Mouse (Mus musculus) adrenal gland, adult 2 months (tissue): ENCODE results near the gene Tmem30a. TPM values are rescaled to one million over a fixed set of nuclear protein-coding genes. Genes with fewer than 3 reads are reported as not detected.

Experiments used
- DNase-seq: peaks from one replicate; pipeline ENCODE4 v3.0.0; 2021
- long read RNA-seq: library from polyadenylated mRNA; stranded (forward); transcript quantifications from one replicate; pipeline ENCODE4 v2.0.0, GENCODE M21; 2021
- polyA plus RNA-seq: library from polyadenylated mRNA; depleted of rRNA; stranded (reverse); fragments of >200 nt; gene quantifications from 2 replicates; pipeline ENCODE4 v1.2.3, GENCODE M21; 2012; rRNA removed
- total RNA-seq, 2 experiments: library from RNA; stranded (reverse); gene quantifications; 2 replicates each; pipeline ENCODE4 v1.2.3; 2021

Gene Tmem30a
- total RNA-seq (100 to 1,000 TPM; 112 to 113 TPM), polyA plus RNA-seq (65.5 and 87.2 TPM in 2 replicates)
- long read RNA-seq, transcript Tmem30a-204 (6 exons, 2,662 nt): minor isoform, 8 of 197 reads
- long read RNA-seq, transcript Tmem30a-201 (7 exons, 3,658 nt): major isoform, 177 of 197 reads
- long read RNA-seq, partial matches to known transcripts: 3 of 197 reads
- long read RNA-seq, other reads (novel, unspliced or antisense): 9 of 197 reads

GRCm38 (mm10) chr9:79792841-79793835, at the start of gene Tmem30a:
Gene Tmem30a, minus strand, starts transcription at chr9:79793507.
- DNase-seq: peak; percentile 97

DNA sequence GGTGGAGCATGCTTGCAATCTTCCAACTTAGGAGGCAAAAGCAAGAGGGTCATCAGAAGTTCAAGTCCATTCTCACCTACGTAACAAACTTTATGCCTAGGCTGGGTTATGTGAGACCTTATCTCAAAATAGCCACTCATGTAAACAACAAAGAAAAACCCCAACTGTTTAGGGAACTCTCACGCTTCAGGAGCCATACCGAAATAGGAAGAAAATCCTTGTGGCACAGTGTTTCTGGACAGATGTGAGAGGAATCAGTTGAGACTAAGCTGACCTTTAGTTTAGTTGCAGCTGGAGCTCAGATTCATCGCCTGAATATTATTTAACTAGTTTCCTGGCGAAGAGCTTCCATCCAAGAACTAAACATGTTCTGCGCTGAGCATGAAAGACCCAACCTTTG, 49.3 kb upstream of the Tmem30a start:
- no peak for DNase-seq

- no peak for DNase-seq
Observed at GRCm38 (mm10) chr9:79842028-79842427, 48.7 kb upstream of the Tmem30a start.

DNA sequence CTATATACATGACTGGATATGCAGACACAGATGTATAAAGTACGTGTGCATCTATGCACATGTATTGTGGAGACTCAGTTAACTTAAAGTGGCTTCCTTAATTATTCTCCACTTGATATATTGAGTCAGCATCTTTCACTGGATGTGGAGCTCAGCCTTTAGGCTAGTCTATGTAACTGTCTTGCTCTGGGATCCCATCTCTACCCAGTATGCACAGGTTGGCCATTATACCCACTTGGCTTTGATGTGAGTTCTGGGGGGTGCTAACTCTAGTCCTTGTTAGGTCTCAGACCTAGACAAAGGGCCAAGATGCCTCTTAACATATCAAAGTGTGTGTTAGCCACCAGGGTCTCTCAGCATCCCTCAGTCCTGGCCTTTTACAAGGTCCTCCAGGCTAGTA, 38.0 kb upstream of the Tmem30a start:
- no peak for DNase-seq

DNA sequence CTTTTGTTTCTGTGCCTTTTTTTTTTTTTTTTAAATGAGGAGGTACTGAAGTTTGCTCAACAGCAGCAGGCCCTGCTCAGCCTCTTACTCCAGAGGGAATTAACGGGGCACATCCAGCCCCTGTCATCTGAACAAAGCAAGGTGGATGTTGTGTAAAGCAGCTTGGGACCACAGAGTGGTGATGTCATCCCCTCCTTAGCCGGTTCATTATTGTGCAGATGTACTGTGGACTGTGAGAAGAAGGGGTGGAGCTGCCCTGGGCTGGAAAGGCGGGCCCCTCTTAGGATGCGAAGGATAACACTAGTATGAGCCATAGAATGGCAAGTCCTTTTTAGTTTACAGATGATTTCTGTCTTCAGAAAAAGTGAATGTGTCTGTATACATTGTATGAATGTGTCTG, 37.6 kb upstream of the Tmem30a start:
- DNase-seq: no peak

DNA sequence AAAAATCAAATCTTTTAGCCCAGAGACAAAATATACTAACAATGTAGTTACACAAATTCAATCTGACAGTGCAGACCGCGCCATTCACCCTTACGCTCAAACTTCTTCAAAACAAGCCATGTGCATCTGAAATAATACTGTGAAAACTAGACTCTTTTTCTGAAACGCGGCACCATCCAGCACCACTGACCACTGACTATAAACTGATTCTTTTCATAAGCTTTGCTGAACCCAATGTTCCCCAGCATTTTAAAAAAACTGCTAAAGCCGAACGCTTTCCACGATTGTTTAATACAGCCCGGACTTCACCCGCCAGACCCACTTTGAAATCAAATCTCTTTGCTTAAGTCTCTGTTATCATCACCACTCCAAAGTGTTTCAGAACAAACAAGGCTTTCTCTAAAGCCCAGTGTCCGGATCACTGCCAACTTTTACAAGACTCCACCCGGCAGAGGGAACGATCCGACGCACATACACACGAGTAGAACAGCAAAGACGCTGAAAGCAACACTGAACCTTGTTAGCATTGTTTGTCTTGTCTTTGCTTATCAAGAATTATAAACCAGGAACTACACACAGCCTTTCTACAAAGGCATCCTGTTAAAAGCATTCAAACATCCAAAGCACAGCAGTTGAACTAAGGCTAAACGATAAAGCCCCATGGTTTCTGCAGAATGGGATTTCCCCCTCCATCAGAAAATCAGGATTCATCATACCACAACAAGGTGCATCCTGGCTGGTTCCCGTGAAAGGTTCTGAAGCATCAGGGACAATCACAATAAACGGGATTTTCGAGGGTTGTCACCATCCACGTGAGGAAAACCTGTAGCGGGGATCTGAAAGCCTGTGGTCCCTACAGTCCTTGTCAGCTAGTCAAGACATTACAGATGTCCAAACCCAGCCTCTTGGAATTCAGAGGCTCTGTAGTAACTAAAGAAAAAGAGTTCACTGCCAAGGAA, 36.8 kb upstream of the Tmem30a start:
- DNase-seq: no peak

DNA sequence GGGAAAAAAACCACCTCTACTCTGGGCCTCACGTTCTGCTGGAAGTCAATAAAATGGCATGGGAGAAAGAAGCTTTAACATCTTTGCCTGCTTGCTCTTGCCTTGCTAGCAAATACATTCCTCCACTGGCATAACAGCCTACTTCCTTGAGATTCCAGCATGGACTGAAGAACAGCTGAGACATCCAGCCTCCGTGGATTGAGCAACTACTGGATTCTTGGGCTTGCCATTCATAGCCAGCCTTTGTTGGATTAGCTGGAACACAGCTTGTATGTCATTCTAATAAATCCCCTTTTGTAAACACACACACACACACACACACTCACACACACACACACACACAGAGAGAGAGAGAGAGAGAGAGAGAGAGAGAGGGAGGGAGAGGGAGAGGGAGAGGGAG, 33.8 kb upstream of the Tmem30a start:
- no peak for DNase-seq

DNA sequence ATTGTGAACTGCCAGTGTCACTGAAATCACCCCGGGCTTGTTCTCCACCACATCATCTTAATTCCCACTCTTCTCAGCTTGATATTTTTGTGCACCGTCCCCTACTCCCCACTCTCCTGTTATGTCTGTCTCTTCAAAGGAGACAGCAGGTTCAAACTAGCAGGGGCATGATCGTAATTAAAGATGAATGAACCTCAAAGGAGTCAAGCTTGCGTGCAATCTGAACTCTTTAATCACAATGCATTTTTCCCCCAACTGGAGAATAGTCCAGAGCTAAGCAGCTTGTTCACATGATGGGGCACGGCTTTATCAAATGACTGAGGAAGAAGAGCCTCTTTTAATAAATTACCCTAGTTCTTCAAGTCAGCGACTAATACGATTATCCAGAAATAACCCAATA, 32.2 kb upstream of the Tmem30a start:
- DNase-seq: no peak

DNA sequence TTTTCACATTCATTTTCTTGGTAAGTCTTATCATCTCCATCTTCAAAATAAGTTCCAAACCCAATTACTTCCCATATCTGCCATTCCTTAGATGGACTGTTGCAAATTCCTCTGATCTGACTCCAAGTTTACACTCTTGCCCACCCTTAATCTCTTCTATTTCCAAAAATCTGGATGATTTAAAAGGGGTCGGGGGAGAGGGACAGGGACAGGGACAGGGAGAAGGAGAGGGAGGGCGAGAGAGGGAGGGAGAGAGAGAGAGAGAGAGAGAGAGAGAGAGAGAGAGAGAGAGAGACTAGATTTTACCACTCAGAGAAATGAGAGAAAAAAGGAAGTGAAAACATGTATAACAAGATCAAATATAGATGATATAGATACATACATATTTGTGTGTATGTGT, 30.5 kb upstream of the Tmem30a start:
- DNase-seq: no peak

GRCm38 (mm10) chr9:79823438-79823837, 30.1 kb upstream of the Tmem30a start:
- DNase-seq: no peak

DNA sequence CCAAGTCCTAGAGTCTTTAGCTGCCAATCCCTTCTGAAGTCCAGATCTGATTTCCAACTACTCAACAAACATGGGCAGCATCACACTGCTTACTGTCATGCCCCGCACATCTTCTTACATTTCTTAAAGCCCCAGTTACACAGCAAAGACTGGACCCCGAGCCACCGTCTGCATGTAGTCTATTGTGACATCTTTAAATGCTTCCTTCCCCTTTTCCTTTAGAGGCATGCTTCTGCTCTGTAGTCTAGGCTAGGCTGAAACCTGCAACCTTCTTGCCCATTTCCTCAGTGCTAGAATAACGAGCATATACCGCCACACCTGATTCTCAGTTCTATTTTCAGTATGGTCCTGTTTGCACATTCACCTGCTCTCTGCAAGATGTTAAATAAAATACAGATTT, 23.2 kb upstream of the Tmem30a start:
- DNase-seq: no peak

GRCm38 (mm10) chr9:79816013-79816412, 22.7 kb upstream of the Tmem30a start:
- no peak for DNase-seq

GRCm38 (mm10) chr9:79814592-79814991, 21.3 kb upstream of the Tmem30a start:
- DNase-seq: no peak

- DNase-seq: no peak
Observed at GRCm38 (mm10) chr9:79810969-79811902, 17.9 kb upstream of the Tmem30a start.

- no peak for DNase-seq
Observed at GRCm38 (mm10) chr9:79810534-79810933, 17.2 kb upstream of the Tmem30a start.

- no peak for DNase-seq
Observed at GRCm38 (mm10) chr9:79809411-79809810, 16.1 kb upstream of the Tmem30a start.

GRCm38 (mm10) chr9:79807178-79807577, 13.9 kb upstream of the Tmem30a start:
- DNase-seq: no peak

DNA sequence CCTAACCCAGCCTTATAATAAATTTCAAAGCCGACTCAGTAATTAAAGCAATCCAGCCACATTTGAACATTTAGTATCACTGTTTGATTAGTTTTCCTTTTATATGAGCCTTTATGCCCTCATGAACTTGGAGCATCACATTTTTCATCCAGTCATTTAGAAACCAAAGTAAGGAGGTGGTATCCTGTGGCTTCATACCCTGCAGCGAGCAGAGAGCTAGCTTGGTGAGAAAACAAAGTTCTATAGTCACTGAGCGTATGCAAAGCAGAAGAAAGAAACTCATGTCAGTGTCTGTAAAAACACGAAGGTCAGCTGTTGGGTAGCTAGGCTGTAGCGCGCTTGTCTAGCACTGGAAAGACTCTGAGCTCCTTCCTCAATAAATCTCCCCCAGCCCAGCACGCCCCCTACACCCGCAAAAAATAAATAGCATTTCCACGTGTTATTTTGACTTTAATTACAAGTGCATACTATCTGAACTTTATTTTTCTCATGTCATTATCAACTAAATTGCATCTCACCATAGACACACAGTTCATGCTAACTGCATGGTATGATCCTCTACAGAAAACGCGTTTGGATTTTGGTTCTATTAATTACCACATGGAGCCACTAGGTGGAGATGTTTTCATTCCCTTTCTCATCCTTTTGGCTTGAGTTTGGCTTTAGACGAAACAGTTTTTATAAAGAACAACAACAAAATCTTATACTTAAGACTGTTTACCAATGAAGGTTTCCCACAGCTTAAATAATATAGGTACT, 13.2 kb upstream of the Tmem30a start:
- DNase-seq: no peak

DNA sequence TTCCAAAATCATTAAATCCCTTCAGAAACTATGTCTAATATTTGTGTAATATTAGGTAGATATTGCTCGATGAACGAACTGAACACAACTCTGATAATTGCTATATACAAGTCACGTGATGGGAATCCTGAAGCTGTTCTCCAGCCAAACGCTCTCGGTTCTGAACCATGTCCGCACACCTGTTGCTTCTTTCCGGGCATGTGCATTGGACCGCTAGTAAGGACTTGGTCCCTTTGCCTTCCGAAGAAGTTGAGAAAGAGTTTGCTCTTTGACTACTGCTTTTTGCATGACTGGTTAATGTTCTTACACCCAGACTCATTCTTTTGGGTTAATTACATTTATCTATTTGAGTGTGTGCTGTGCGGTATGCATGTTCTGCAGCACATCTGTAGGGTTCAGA, 12.1 kb upstream of the Tmem30a start:
- DNase-seq: no peak

GRCm38 (mm10) chr9:79796461-79797135, 3.3 kb upstream of the Tmem30a start:
- DNase-seq: no peak
